Mouse (Mus musculus) liver, embryonic 12.5 days (tissue): ENCODE data around the gene Gpr162. TPM values are rescaled to one million over a fixed set of nuclear protein-coding genes. Genes with fewer than 3 reads are reported as not detected.

ENCODE experiments used
- ATAC-seq: fragments of 200-750 bp; cut with Nextera tagmentation; 2 replicates; pipeline ENCODE4 v1.8.0; 2017; ENCODE audit warnings: moderate number of reproducible peaks, mild to moderate bottlenecking, moderate library complexity
- H3K27ac ChIP-seq: fragments of 300-500 bp; sonication (generic); 2 replicates; pipeline ENCODE4 v1.5.1; 2016; ENCODE audit warnings: mild to moderate bottlenecking
- H3K27me3 ChIP-seq: fragments of 300-500 bp; sonication (generic); replicated peaks from 2 replicates; pipeline ENCODE4 v1.6.1; 2016; ENCODE audit warnings: mild to moderate bottlenecking, moderate library complexity
- H3K36me3 ChIP-seq: fragments of 300-500 bp; sonication (generic); 2 replicates; pipeline ENCODE4 v1.6.1; 2016; ENCODE audit warnings: mild to moderate bottlenecking, moderate library complexity
- H3K4me1 ChIP-seq: fragments of 300-500 bp; sonication (generic); 2 replicates; pipeline ENCODE4 v1.6.1; 2016
- H3K4me2 ChIP-seq: fragments of 300-500 bp; sonication (generic); 2 replicates; pipeline ENCODE4 v1.6.1; 2016; ENCODE audit warnings: mild to moderate bottlenecking, moderate library complexity
- H3K4me3 ChIP-seq: fragments of 300-500 bp; sonication (generic); 2 replicates; pipeline ENCODE4 v1.5.1; 2016; ENCODE audit warnings: mild to moderate bottlenecking, moderate library complexity
- H3K9ac ChIP-seq: fragments of 300-500 bp; sonication (generic); 2 replicates; pipeline ENCODE4 v1.6.1; 2016; ENCODE audit warnings: mild to moderate bottlenecking, moderate library complexity
- H3K9me3 ChIP-seq: fragments of 300-500 bp; sonication (generic); replicated peaks from 2 replicates; pipeline ENCODE4 v1.6.1; 2016; ENCODE audit warnings: mild to moderate bottlenecking, moderate library complexity
- WGBS: fragments of 180-500 bp; shearing (Covaris S2); methylation state at CpG from one replicate; pipeline ENCODE4 v1.1.7; 2016; ENCODE audit not compliant: insufficient replicate concordance; 5-methylcytosine and 5-hydroxymethylcytosine counted together
- polyA plus RNA-seq: library from polyadenylated mRNA; unstranded; fragments of >200 nt; fragmentation: Nextera tagmentation; extraction: Ambion mirVana; gene quantifications from 2 replicates; pipeline ENCODE4 v1.2.1, GENCODE M21; 2016

Gpr162 gene
- polyA plus RNA-seq, result 0.08 and 0.17 TPM in 2 replicates

GRCm38 (mm10) chr6:124863658-124864298 is at the start of gene Gpr162:
Gene Gpr162 (minus strand): TSS chr6:124863983.
- WGBS, result under 1% methylated on average over 42 of the region's 43 CpGs
- Histone ChIP-seq H3K27me3 (peaks cover 85% of the 10 kb centered on the region), H3K9ac (no peak within 1 kb of the TSS; the same call in 1 of the 2 replicates)

GRCm38 (mm10) chr6:124913214-124913613 is 49.4 kb upstream of the Gpr162 start:
- Histone ChIP-seq H3K27ac (no peak overlapping the region), H3K36me3 (peaks cover 9% of the 10 kb centered on the region; the same call in 1 of the 2 replicates), H3K9me3 (no peaks in the 10 kb centered on the region), H3K4me3 (no peak overlapping the region), H3K27me3 (peaks cover 99% of the 10 kb centered on the region), H3K4me2 (no peak overlapping the region), H3K4me1 (peaks cover 60% of the 10 kb centered on the region), H3K9ac (no peak overlapping the region)
- ATAC-seq, result no peak
- 32% methylated on average over 6 of the region's 6 CpGs for WGBS

More at GRCm38 (mm10) chr6:124863658-124864298, at the start of gene Gpr162:
- peak within 1 kb of the TSS; percentile 72 for H3K4me2 ChIP-seq
- peaks cover 17% of the 10 kb centered on the region for H3K4me1 ChIP-seq
- H3K9me3 ChIP-seq, result no peaks in the 10 kb centered on the region
- ATAC-seq, result peak; percentile 28; the same call in 1 of the 2 replicates
- no peaks in the 10 kb centered on the region for H3K36me3 ChIP-seq
- peak within 1 kb of the TSS; percentile 48 for H3K4me3 ChIP-seq
- H3K27ac ChIP-seq, result no peak within 1 kb of the TSS

GRCm38 (mm10) chr6:124911533-124912218 is 47.9 kb upstream of the Gpr162 start, which contains the start of gene Lag3:
Gene Lag3 (minus strand): TSS chr6:124911705.
- no peak within 1 kb of the TSS for H3K4me3 ChIP-seq
- H3K27ac ChIP-seq, result no peak within 1 kb of the TSS
- no peak within 1 kb of the TSS; the same call in 1 of the 2 replicates for H3K4me2 ChIP-seq
- H3K36me3 ChIP-seq, result peaks cover 9% of the 10 kb centered on the region; the same call in 1 of the 2 replicates
- H3K9me3 ChIP-seq, result no peaks in the 10 kb centered on the region
- peaks cover 91% of the 10 kb centered on the region for H3K27me3 ChIP-seq
- WGBS, result 26% methylated on average over 12 of the region's 13 CpGs
- no peak within 1 kb of the TSS for H3K9ac ChIP-seq
- H3K4me1 ChIP-seq, result peaks cover 46% of the 10 kb centered on the region
- ATAC-seq, result no peak

- 7% methylated on average over 32 of the region's 32 CpGs for WGBS
- H3K4me2 ChIP-seq, result peak overlapping the region; percentile 45
- H3K9ac ChIP-seq, result no peak overlapping the region
- peaks cover 87% of the 10 kb centered on the region for H3K27me3 ChIP-seq
- H3K27ac ChIP-seq, result no peak overlapping the region
- H3K4me3 ChIP-seq, result peak overlapping the region; percentile 16; the same call in 1 of the 2 replicates
- H3K36me3 ChIP-seq, result peaks cover 9% of the 10 kb centered on the region; the same call in 1 of the 2 replicates
- no peaks in the 10 kb centered on the region for H3K9me3 ChIP-seq
- H3K4me1 ChIP-seq, result peaks cover 30% of the 10 kb centered on the region
- ATAC-seq, result no peak
Observed at GRCm38 (mm10) chr6:124910032-124910431, 46.2 kb upstream of the Gpr162 start.

- H3K27ac ChIP-seq, result no peak overlapping the region
- no peak overlapping the region for H3K4me3 ChIP-seq
- WGBS, result 59% methylated on average over 1 of the region's 1 CpGs
- H3K9ac ChIP-seq, result no peak overlapping the region
- peaks cover 24% of the 10 kb centered on the region for H3K4me1 ChIP-seq
- H3K4me2 ChIP-seq, result no peak overlapping the region
- no peaks in the 10 kb centered on the region for H3K9me3 ChIP-seq
- no peaks in the 10 kb centered on the region for H3K36me3 ChIP-seq
- ATAC-seq, result no peak
- peaks cover 69% of the 10 kb centered on the region for H3K27me3 ChIP-seq
Observed at GRCm38 (mm10) chr6:124907767-124908166, 44.0 kb upstream of the Gpr162 start.

- H3K9me3 ChIP-seq, result no peaks in the 10 kb centered on the region
- H3K4me3 ChIP-seq, result no peak overlapping the region
- H3K4me2 ChIP-seq, result no peak overlapping the region; the same call in 1 of the 2 replicates
- 57% methylated on average over 14 of the region's 16 CpGs for WGBS
- peak overlapping the region; percentile 29; the same call in 1 of the 2 replicates for H3K9ac ChIP-seq
- H3K36me3 ChIP-seq, result no peaks in the 10 kb centered on the region
- H3K27me3 ChIP-seq, result peaks cover 44% of the 10 kb centered on the region
- peak overlapping the region; percentile 73; the same call in 1 of the 2 replicates for H3K27ac ChIP-seq
- peaks cover 22% of the 10 kb centered on the region for H3K4me1 ChIP-seq
- ATAC-seq, result no peak
Observed at GRCm38 (mm10) chr6:124904991-124905860, 41.4 kb upstream of the Gpr162 start.

GRCm38 (mm10) chr6:124904161-124904981 is 40.6 kb upstream of the Gpr162 start:
- ATAC-seq, result peak; percentile 64
- Histone ChIP-seq H3K27me3 (peaks cover 35% of the 10 kb centered on the region), H3K9me3 (no peaks in the 10 kb centered on the region), H3K36me3 (no peaks in the 10 kb centered on the region), H3K4me3 (peak overlapping the region; percentile 61), H3K4me1 (peaks cover 15% of the 10 kb centered on the region), H3K9ac (peak overlapping the region; percentile 60), H3K27ac (peak overlapping the region; percentile 73), H3K4me2 (peak overlapping the region; percentile 85)
- WGBS, result 22% methylated on average over 24 of the region's 24 CpGs

GRCm38 (mm10) chr6:124903580-124904151 is 39.9 kb upstream of the Gpr162 start:
- peak; percentile 83 for ATAC-seq
- H3K27ac ChIP-seq, result peak overlapping the region; percentile 73
- peaks cover 15% of the 10 kb centered on the region for H3K4me1 ChIP-seq
- under 1% methylated on average over 23 of the region's 23 CpGs for WGBS
- peak overlapping the region; percentile 60 for H3K9ac ChIP-seq
- H3K4me2 ChIP-seq, result peak overlapping the region; percentile 85
- H3K27me3 ChIP-seq, result peaks cover 28% of the 10 kb centered on the region
- H3K9me3 ChIP-seq, result no peaks in the 10 kb centered on the region
- peak overlapping the region; percentile 61 for H3K4me3 ChIP-seq
- H3K36me3 ChIP-seq, result no peaks in the 10 kb centered on the region

GRCm38 (mm10) chr6:124901851-124902250 is 38.1 kb upstream of the Gpr162 start:
- no peak for ATAC-seq
- no peak overlapping the region for H3K4me3 ChIP-seq
- H3K4me2 ChIP-seq, result no peak overlapping the region
- H3K9ac ChIP-seq, result no peak overlapping the region
- peaks cover 15% of the 10 kb centered on the region for H3K4me1 ChIP-seq
- peaks cover 19% of the 10 kb centered on the region for H3K27me3 ChIP-seq
- no peaks in the 10 kb centered on the region for H3K9me3 ChIP-seq
- no peaks in the 10 kb centered on the region for H3K36me3 ChIP-seq
- no peak overlapping the region for H3K27ac ChIP-seq

- Histone ChIP-seq H3K9me3 (no peaks in the 10 kb centered on the region), H3K27me3 (peaks cover 14% of the 10 kb centered on the region; the same call in 1 of the 2 replicates), H3K4me1 (peaks cover 15% of the 10 kb centered on the region), H3K9ac (no peak overlapping the region), H3K36me3 (no peaks in the 10 kb centered on the region), H3K4me2 (no peak overlapping the region), H3K4me3 (no peak overlapping the region), H3K27ac (no peak overlapping the region)
- ATAC-seq, result no peak
- WGBS, result 21% methylated on average over 10 of the region's 10 CpGs
Observed at GRCm38 (mm10) chr6:124900801-124901480, 37.2 kb upstream of the Gpr162 start.
